Mouse (Mus musculus) forebrain, embryonic 16.5 days (tissue): ENCODE measurements at regions not wholly inside any gene's neighbourhood (a gene's known extent, or its start where the extent isn't known, plus 50 kb on each side); places are given as distances from the start of the nearest gene placed in this dataset.

Source experiments
- ATAC-seq: fragments of 200-750 bp; cut with Nextera tagmentation; 2 replicates; pipeline ENCODE4 v1.8.0; 2017; ENCODE audit warnings: mild to moderate bottlenecking, moderate library complexity
- H3K27ac ChIP-seq: fragments of 300-500 bp; sonication (generic); 2 replicates; pipeline ENCODE4 v1.5.1; 2014; ENCODE audit warnings: low read length, control low read depth
- H3K27me3 ChIP-seq: fragments of 300-500 bp; sonication (generic); replicated peaks from 2 replicates; pipeline ENCODE4 v1.6.1; 2014; ENCODE audit warnings: low read length; ENCODE audit not compliant: control insufficient read depth, insufficient read depth
- H3K36me3 ChIP-seq: fragments of 300-500 bp; sonication (generic); 2 replicates; pipeline ENCODE4 v1.6.1; 2014; ENCODE audit not compliant: control insufficient read depth, insufficient read depth
- H3K4me1 ChIP-seq: fragments of 300-500 bp; sonication (generic); replicated peaks from 2 replicates; pipeline ENCODE4 v1.6.1; 2014; ENCODE audit warnings: low read length; ENCODE audit not compliant: control insufficient read depth, insufficient read depth
- H3K4me2 ChIP-seq: fragments of 300-500 bp; sonication (generic); 2 replicates; pipeline ENCODE4 v1.6.1; 2014; ENCODE audit warnings: mild to moderate bottlenecking, low read length, control low read depth
- H3K4me3 ChIP-seq: fragments of 300-500 bp; sonication (generic); replicated peaks from 2 replicates; pipeline ENCODE4 v1.5.1; 2014; ENCODE audit warnings: mild to moderate bottlenecking, low read length, control low read depth
- H3K9ac ChIP-seq: fragments of 300-500 bp; sonication (generic); replicated peaks from 2 replicates; pipeline ENCODE4 v1.6.1; 2014; ENCODE audit warnings: low read depth, low read length, control low read depth
- H3K9me3 ChIP-seq: fragments of 300-500 bp; sonication (generic); 2 replicates; pipeline ENCODE4 v1.6.1; 2016; ENCODE audit warnings: low read length; ENCODE audit not compliant: control insufficient read depth
- WGBS: fragments of 180-500 bp; shearing (Covaris S2); extraction: QIAGEN DNeasy Blood & Tissue Kit; methylation state at CpG from one replicate; pipeline ENCODE4 v1.1.7; 2014; 5-methylcytosine and 5-hydroxymethylcytosine counted together

GRCm38 (mm10) chr12:27576109-27576700 lies 233.8 kb upstream of the Sox11 start:
- H3K36me3 ChIP-seq, result no peaks in the 10 kb centered on the region
- H3K27me3 ChIP-seq, result no peaks in the 10 kb centered on the region
- WGBS, result 51% methylated on average over 3 of the region's 3 CpGs
- no peak; the same call in 1 of the 2 replicates for ATAC-seq
- peaks cover 8% of the 10 kb centered on the region for H3K4me1 ChIP-seq
- H3K27ac ChIP-seq, result no peak overlapping the region
- no peak overlapping the region for H3K9ac ChIP-seq
- no peaks in the 10 kb centered on the region for H3K9me3 ChIP-seq
- H3K4me3 ChIP-seq, result no peak overlapping the region
- no peak overlapping the region for H3K4me2 ChIP-seq

- no peak overlapping the region for H3K4me3 ChIP-seq
- H3K27ac ChIP-seq, result no peak overlapping the region
- no peaks in the 10 kb centered on the region for H3K27me3 ChIP-seq
- 19% methylated on average over 7 of the region's 7 CpGs for WGBS
- no peaks in the 10 kb centered on the region for H3K36me3 ChIP-seq
- peaks cover 8% of the 10 kb centered on the region for H3K4me1 ChIP-seq
- H3K9me3 ChIP-seq, result no peaks in the 10 kb centered on the region
- H3K4me2 ChIP-seq, result no peak overlapping the region
- no peak overlapping the region for H3K9ac ChIP-seq
- ATAC-seq, result peak; percentile 70
These were observed 233.3 kb upstream of the Sox11 start for GRCm38 (mm10) chr12:27575629-27576028.

GRCm38 (mm10) chr12:27567250-27567649 lies 224.9 kb upstream of the Sox11 start:
- H3K36me3 ChIP-seq, result no peaks in the 10 kb centered on the region
- no peak overlapping the region; the same call in 1 of the 2 replicates for H3K27ac ChIP-seq
- no peak overlapping the region for H3K4me2 ChIP-seq
- H3K4me3 ChIP-seq, result no peak overlapping the region
- WGBS, result 59% methylated on average over 3 of the region's 3 CpGs
- peaks cover 28% of the 10 kb centered on the region for H3K4me1 ChIP-seq
- no peak overlapping the region for H3K9ac ChIP-seq
- no peaks in the 10 kb centered on the region for H3K27me3 ChIP-seq
- no peaks in the 10 kb centered on the region for H3K9me3 ChIP-seq
- no peak for ATAC-seq

GRCm38 (mm10) chr12:27565965-27566507 lies 223.7 kb upstream of the Sox11 start:
- peak overlapping the region; percentile 38 for H3K4me2 ChIP-seq
- H3K36me3 ChIP-seq, result no peaks in the 10 kb centered on the region
- no peaks in the 10 kb centered on the region for H3K27me3 ChIP-seq
- peaks cover 28% of the 10 kb centered on the region for H3K4me1 ChIP-seq
- H3K4me3 ChIP-seq, result no peak overlapping the region
- 5% methylated on average over 8 of the region's 8 CpGs for WGBS
- ATAC-seq, result peak; percentile 88
- H3K9me3 ChIP-seq, result no peaks in the 10 kb centered on the region
- H3K9ac ChIP-seq, result peak overlapping the region; percentile 20
- peak overlapping the region; percentile 89 for H3K27ac ChIP-seq

- Histone ChIP-seq H3K4me1 (peaks cover 28% of the 10 kb centered on the region), H3K4me3 (no peak overlapping the region), H3K4me2 (no peak overlapping the region), H3K27me3 (no peaks in the 10 kb centered on the region), H3K36me3 (no peaks in the 10 kb centered on the region), H3K9me3 (no peaks in the 10 kb centered on the region), H3K9ac (no peak overlapping the region), H3K27ac (peak overlapping the region; percentile 80)
- ATAC-seq, result peak; percentile 43; the same call in 1 of the 2 replicates
- 15% methylated on average over 5 of the region's 5 CpGs for WGBS
These were observed 222.4 kb upstream of the Sox11 start for GRCm38 (mm10) chr12:27564641-27565306.

GRCm38 (mm10) chr12:27563900-27564299 lies 221.5 kb upstream of the Sox11 start:
- H3K4me2 ChIP-seq, result no peak overlapping the region
- WGBS, result 7% methylated on average over 3 of the region's 3 CpGs
- no peak overlapping the region for H3K4me3 ChIP-seq
- no peaks in the 10 kb centered on the region for H3K36me3 ChIP-seq
- no peaks in the 10 kb centered on the region; the same call in 1 of the 2 replicates for H3K9me3 ChIP-seq
- H3K9ac ChIP-seq, result no peak overlapping the region
- peak overlapping the region; percentile 63; the same call in 1 of the 2 replicates for H3K27ac ChIP-seq
- no peaks in the 10 kb centered on the region for H3K27me3 ChIP-seq
- ATAC-seq, result no peak
- peaks cover 28% of the 10 kb centered on the region for H3K4me1 ChIP-seq

- no peak for ATAC-seq
- no peaks in the 10 kb centered on the region for H3K4me1 ChIP-seq
- 22% methylated on average over 1 of the region's 1 CpGs for WGBS
These were observed 210.4 kb upstream of the Sox11 start for GRCm38 (mm10) chr12:27552809-27553208.

GRCm38 (mm10) chr12:27538210-27538609 lies 195.8 kb upstream of the Sox11 start:
- H3K27me3 ChIP-seq, result no peaks in the 10 kb centered on the region
- H3K9ac ChIP-seq, result no peak overlapping the region
- WGBS, result 20% methylated on average over 4 of the region's 4 CpGs
- H3K4me3 ChIP-seq, result no peak overlapping the region
- H3K9me3 ChIP-seq, result no peaks in the 10 kb centered on the region
- no peak overlapping the region for H3K27ac ChIP-seq
- H3K4me1 ChIP-seq, result peaks cover 9% of the 10 kb centered on the region
- H3K4me2 ChIP-seq, result no peak overlapping the region
- H3K36me3 ChIP-seq, result no peaks in the 10 kb centered on the region
- ATAC-seq, result no peak

More at GRCm38 (mm10) chr12:27552809-27553208, 210.4 kb upstream of the Sox11 start:
- H3K9me3 ChIP-seq, result no peaks in the 10 kb centered on the region
- H3K4me3 ChIP-seq, result no peak overlapping the region
- H3K27ac ChIP-seq, result no peak overlapping the region
- no peaks in the 10 kb centered on the region for H3K36me3 ChIP-seq
- H3K27me3 ChIP-seq, result no peaks in the 10 kb centered on the region
- H3K9ac ChIP-seq, result no peak overlapping the region
- no peak overlapping the region for H3K4me2 ChIP-seq

GRCm38 (mm10) chr12:27537507-27537906 lies 195.1 kb upstream of the Sox11 start:
- no peak overlapping the region for H3K9ac ChIP-seq
- no peak for ATAC-seq
- H3K9me3 ChIP-seq, result no peaks in the 10 kb centered on the region
- no peak overlapping the region for H3K4me2 ChIP-seq
- H3K4me3 ChIP-seq, result no peak overlapping the region
- no peaks in the 10 kb centered on the region for H3K27me3 ChIP-seq
- H3K27ac ChIP-seq, result no peak overlapping the region
- H3K4me1 ChIP-seq, result peaks cover 9% of the 10 kb centered on the region
- H3K36me3 ChIP-seq, result no peaks in the 10 kb centered on the region
- 85% methylated on average over 3 of the region's 3 CpGs for WGBS
